13 mouse cellular contexts compared by ENCODE assay signal in the genomic region with DNA sequence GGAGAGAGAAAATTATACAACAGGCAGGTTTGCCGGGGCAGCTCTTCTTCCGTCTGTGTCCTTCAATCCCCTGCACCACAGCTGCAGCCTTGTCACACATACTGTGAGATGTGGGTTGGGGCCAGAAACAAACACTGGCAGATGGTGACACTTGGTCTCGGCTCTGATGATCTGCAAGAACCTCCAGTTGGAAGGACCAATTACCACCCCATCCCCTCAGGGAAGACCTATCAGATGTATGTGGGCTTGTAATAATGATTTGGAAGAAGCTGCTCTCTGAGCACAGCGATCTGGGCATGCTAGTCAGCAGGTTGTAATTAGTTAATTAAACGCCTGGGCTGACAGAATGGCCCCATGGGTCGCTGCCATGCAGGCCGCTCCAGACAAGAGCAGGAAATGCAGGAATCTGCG. TPM values are rescaled to one million over a fixed set of nuclear protein-coding genes. Genes with fewer than 3 reads are reported as not detected.
DNase-seq lines count a peak whose midpoint lies in the region; ATAC-seq and TF ChIP-seq lines count a peak whose summit lies in the region.
"Had no signal": no experiment of that assay in that cellular context is flagged by ENCODE, and none has a peak within 500 bp of the region (broad histone marks: within the 10 kb centered on the region; RNA-seq: fewer than 3 reads in every experiment).

No protein-coding gene starts in this region.

- no peaks in the 10 kb centered on the region for H3K27me3 ChIP-seq in testis, adult 2 months (ENCODE audit: control insufficient read depth, insufficient read depth, low read length)
- H3K27me3 ChIP-seq in forebrain, embryonic 15.5 days, result no peaks in the 10 kb centered on the region
- H3K27me3 ChIP-seq in limb, embryonic 12.5 days, result no peaks in the 10 kb centered on the region; the same call in 1 of the 2 replicates
- no peaks in the 10 kb centered on the region for H3K27me3 ChIP-seq in kidney, adult 2 months (replicated peaks; ENCODE audit: control insufficient read depth, insufficient read depth, low read length)
- H3K27me3 ChIP-seq: stomach, embryonic 15.5 days had no signal

- no peak overlapping the region for H3K9ac ChIP-seq in forebrain, embryonic 15.5 days (replicated peaks)
- no peak overlapping the region for H3K9ac ChIP-seq in limb, embryonic 12.5 days (replicated peaks)
- H3K9ac ChIP-seq: liver, embryonic 14.5 days; stomach, embryonic 15.5 days had no signal

- no peaks in the 10 kb centered on the region for H3K36me3 ChIP-seq in testis, adult 2 months (ENCODE audit: control insufficient read depth, insufficient read depth, low read length)
- H3K36me3 ChIP-seq in forebrain, embryonic 15.5 days, result no peaks in the 10 kb centered on the region
- no peaks in the 10 kb centered on the region for H3K36me3 ChIP-seq in limb, embryonic 12.5 days
- no peaks in the 10 kb centered on the region for H3K36me3 ChIP-seq in kidney, adult 2 months (ENCODE audit: control insufficient read depth, insufficient read depth, low read length)
- H3K36me3 ChIP-seq: stomach, embryonic 15.5 days had no signal

- no peak for DNase-seq in testis, postnatal 10 days (ENCODE audit: low spot score)
- no peak for DNase-seq in lung, adult 2 months
- no peak for DNase-seq in frontal cortex, postnatal 14 days (ENCODE audit: low spot score in 2 of 2)
- no peak for DNase-seq in kidney, adult 2 months
- no peak for DNase-seq in gastrocnemius, adult 2 months
- DNase-seq: kidney, postnatal 4 days had no signal

- peak overlapping the region; percentile 36 for H3K4me3 ChIP-seq in testis, adult 2 months (ENCODE audit: control insufficient read depth, low read depth, low read length)
- H3K4me3 ChIP-seq in forebrain, embryonic 15.5 days, result no peak overlapping the region
- H3K4me3 ChIP-seq in limb, embryonic 12.5 days (replicated peaks), result no peak overlapping the region
- H3K4me3 ChIP-seq in lung, adult 2 months (replicated peaks; ENCODE audit: extremely low read depth, low read depth, low read length), result no peak overlapping the region
- no peak overlapping the region for H3K4me3 ChIP-seq in kidney, adult 2 months (ENCODE audit: insufficient read depth, low read depth, low read length)
- no peak overlapping the region for H3K4me3 ChIP-seq in gastrocnemius, adult 2 months
- H3K4me3 ChIP-seq: myocyte; stomach, embryonic 15.5 days had no signal

- no peaks in the 10 kb centered on the region for H3K9me3 ChIP-seq in forebrain, embryonic 15.5 days
- H3K9me3 ChIP-seq in limb, embryonic 12.5 days, result no peaks in the 10 kb centered on the region
- H3K9me3 ChIP-seq: stomach, embryonic 15.5 days had no signal

- H3K4me2 ChIP-seq in forebrain, embryonic 15.5 days (replicated peaks), result no peak overlapping the region
- H3K4me2 ChIP-seq in limb, embryonic 12.5 days, result peak overlapping the region; percentile 21; the same call in 1 of the 2 replicates
- H3K4me2 ChIP-seq: heart, embryonic 11.5 days; stomach, embryonic 15.5 days had no signal

- TF ChIP-seq CTCF in testis, adult 2 months (IDR thresholded peaks at IDR 0.05; ENCODE audit: control insufficient read depth, insufficient read depth, insufficient replicate concordance, low read depth, low read length), result no peak
- TF ChIP-seq CTCF in lung, adult 2 months (IDR thresholded peaks at IDR 0.05; ENCODE audit: insufficient read depth, low read length), result no peak
- TF ChIP-seq CTCF in kidney, adult 2 months (conservative IDR thresholded peaks at IDR 0.05; ENCODE audit: insufficient read depth, insufficient read length, low read depth, low read length), result no peak
- TF ChIP-seq CTCF in gastrocnemius, adult 2 months (IDR thresholded peaks at IDR 0.05), result no peak

- 12% methylated on average over 8 of the region's 8 CpGs for WGBS in forebrain, embryonic 15.5 days
- 12% methylated on average over 8 of the region's 8 CpGs for WGBS in limb, embryonic 12.5 days
- WGBS in lung, adult 2 months, result 46% methylated on average over 8 of the region's 8 CpGs
- 37% methylated on average over 8 of the region's 8 CpGs for WGBS in kidney, adult 2 months

- H3K4me1 ChIP-seq in testis, adult 2 months (ENCODE audit: control insufficient read depth, insufficient read depth, low read length), result peaks cover 2% of the 10 kb centered on the region; the same call in 1 of the 2 replicates
- H3K4me1 ChIP-seq in forebrain, embryonic 15.5 days, result peaks cover 24% of the 10 kb centered on the region
- H3K4me1 ChIP-seq in limb, embryonic 12.5 days (replicated peaks), result peaks cover 16% of the 10 kb centered on the region
- no peaks in the 10 kb centered on the region for H3K4me1 ChIP-seq in lung, adult 2 months (ENCODE audit: control insufficient read depth, insufficient read depth, low read length)
- no peaks in the 10 kb centered on the region for H3K4me1 ChIP-seq in kidney, adult 2 months (ENCODE audit: control insufficient read depth, insufficient read depth, low read length)

- intact Hi-C loops in gastrocnemius, adult 2 months (cut with DNase I), result no loop called here

- peak; percentile 69 for ATAC-seq in forebrain, embryonic 15.5 days (replicated peaks)
- ATAC-seq in limb, embryonic 12.5 days (ENCODE audit: insufficient number of reproducible peaks, insufficient read depth, low FRiP score, low TSS enrichment, low read depth), result no peak

- H3K27ac ChIP-seq in testis, adult 2 months (ENCODE audit: control insufficient read depth, insufficient read depth, low read depth, low read length), result no peak overlapping the region
- H3K27ac ChIP-seq in forebrain, embryonic 15.5 days (replicated peaks), result peak overlapping the region; percentile 42
- no peak overlapping the region for H3K27ac ChIP-seq in limb, embryonic 12.5 days
- no peak overlapping the region for H3K27ac ChIP-seq in kidney, adult 2 months (ENCODE audit: insufficient read depth, low read depth, low read length)
- H3K27ac ChIP-seq in gastrocnemius, adult 2 months, result no peak overlapping the region
- H3K27ac ChIP-seq: liver, embryonic 14.5 days; stomach, embryonic 15.5 days had no signal

- TF ChIP-seq POLR2A in testis, adult 2 months (IDR thresholded peaks at IDR 0.05; ENCODE audit: control insufficient read depth, low read depth, low read length), result no peak
- no peak for TF ChIP-seq POLR2A in lung, adult 2 months (IDR thresholded peaks at IDR 0.05; ENCODE audit: borderline replicate concordance, extremely low read depth, low read depth, low read length)
- no peak for TF ChIP-seq POLR2A in kidney, adult 2 months (IDR thresholded peaks at IDR 0.05; ENCODE audit: low read depth, low read length)

RNA-seq across cellular contexts. Expression of gene Gm3448, which starts 47.3 kb away (rescaled TPM):
- 324 and 366 TPM in 2 replicates for polyA plus RNA-seq in testis, adult 2 months (2012; rRNA removed)
- 5.2 and 5.5 TPM in 2 replicates for polyA plus RNA-seq in forebrain, embryonic 15.5 days (2015; fragmentation: Nextera tagmentation; extraction: Ambion mirVana)
- 3.6 and 4.2 TPM in 2 replicates for polyA plus RNA-seq in limb, embryonic 12.5 days (2016; fragmentation: Nextera tagmentation; extraction: Ambion mirVana)
- 0.51 and 0.90 TPM in 2 replicates for polyA plus RNA-seq in lung, adult 2 months (2012; rRNA removed)
- 0.88 and 1.1 TPM in 2 replicates for polyA plus RNA-seq in kidney, adult 2 months (2012; rRNA removed)
- 1 to 10 TPM in 1 of 2 experiments, under 1 TPM in 1; 0.67 to 1.2 TPM for total RNA-seq in gastrocnemius, adult 2 months (2021)

RNA-seq across cellular contexts. Expression of gene Tcte3, which starts 47.3 kb away (rescaled TPM):
- 525 and 777 TPM in 2 replicates for polyA plus RNA-seq in testis, adult 2 months (2012; rRNA removed)
- polyA plus RNA-seq in forebrain, embryonic 15.5 days (2015; fragmentation: Nextera tagmentation; extraction: Ambion mirVana), result 0.89 TPM in 1 of 2 replicates, not detected in the other
- polyA plus RNA-seq in limb, embryonic 12.5 days (2016; fragmentation: Nextera tagmentation; extraction: Ambion mirVana), result 1.4 TPM in 1 of 2 replicates, not detected in the other
- polyA plus RNA-seq in lung, adult 2 months (2012; rRNA removed), result 0.19 TPM in 1 of 2 replicates, not detected in the other
- not detected in 2 replicates for polyA plus RNA-seq in kidney, adult 2 months (2012; rRNA removed)
- not detected for total RNA-seq in gastrocnemius, adult 2 months (2021)
- polyA plus RNA-seq: stomach, embryonic 15.5 days had no signal

RNA-seq across cellular contexts. Expression of gene Ermard, which starts 47.6 kb away (rescaled TPM):
- 51.0 and 54.6 TPM in 2 replicates for polyA plus RNA-seq in testis, adult 2 months (2012; rRNA removed)
- polyA plus RNA-seq in forebrain, embryonic 15.5 days (2015; fragmentation: Nextera tagmentation; extraction: Ambion mirVana), result 80.7 and 91.4 TPM in 2 replicates
- 104 and 111 TPM in 2 replicates for polyA plus RNA-seq in limb, embryonic 12.5 days (2016; fragmentation: Nextera tagmentation; extraction: Ambion mirVana)
- 31.6 and 50.8 TPM in 2 replicates for polyA plus RNA-seq in lung, adult 2 months (2012; rRNA removed)
- 40.6 and 42.7 TPM in 2 replicates for polyA plus RNA-seq in kidney, adult 2 months (2012; rRNA removed)
- total RNA-seq in gastrocnemius, adult 2 months (2021), result 10 to 100 TPM; 22.9 to 29.4 TPM

Comparison
In these comparisons a context has a peak if more than half of its experiments do, and no peak if none do; other contexts are left out.
1. RNA of gene Gm3448, which starts 47.3 kb away (polyA plus RNA-seq): 324 to 366 TPM in testis, adult 2 months; 5.2 to 5.5 TPM in forebrain, embryonic 15.5 days, 3.6 to 4.2 TPM in limb, embryonic 12.5 days, 0.51 to 0.90 TPM in lung, adult 2 months and 0.88 to 1.1 TPM in kidney, adult 2 months; every median in the first group is over 10 times any median in the second.
2. RNA of gene Tcte3, which starts 47.3 kb away (polyA plus RNA-seq): 525 to 777 TPM in testis, adult 2 months; 1.4 TPM in limb, embryonic 12.5 days, 0.19 TPM in lung, adult 2 months, not detected in kidney, adult 2 months and 0.89 TPM in forebrain, embryonic 15.5 days; every median in the first group is over 100 times any median in the second.